Mouse (Mus musculus): ENCODE data around the gene Nfia. TPM values are rescaled to one million over a fixed set of nuclear protein-coding genes. Genes with fewer than 3 reads are reported as not detected.

The Nfia gene
- polyA plus RNA-seq, 1 experiment from 2014 or later = 40.5 TPM

DNA sequence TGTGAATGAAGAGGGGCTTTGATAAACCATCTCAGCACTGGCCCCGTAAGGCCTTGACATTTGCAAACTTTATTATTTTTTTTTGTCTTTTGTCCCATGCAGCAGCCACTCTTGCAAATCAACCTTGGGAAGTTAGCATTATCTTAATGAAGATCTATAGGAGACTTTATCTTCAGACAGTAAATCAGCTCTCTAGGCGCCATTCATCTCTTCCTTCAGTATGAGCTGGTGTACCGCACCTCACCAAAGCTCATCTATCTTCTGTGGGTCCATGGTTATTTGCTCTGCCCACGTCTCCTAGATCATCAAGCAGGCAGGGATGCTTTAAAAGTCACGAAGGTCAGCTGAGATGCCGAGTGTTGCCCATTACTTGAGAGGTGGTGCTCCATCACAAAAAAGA is 89.8 kb downstream of the Nfia start:
- ATAC-seq (no peak), DNase-seq (ENCODE audit: low read depth, low spot score) (no peak)
- ChIA-PET CTCF (interaction anchor here (0.8 kb wide), 1 partner anchor 13 kb away, joined by 3 read pairs; no protein-coding TSS in a partner anchor), POLR2A (no interaction called here)
- no peaks in the 10 kb centered on the region for H3K27me3 ChIP-seq
- TF ChIP-seq CTCF (IDR thresholded peaks at IDR 0.05) = no peak
- in situ Hi-C loops (cut with MboI; ENCODE audit: low pct_unique_long_range_greater_than_20kb) = no loop called here

DNA sequence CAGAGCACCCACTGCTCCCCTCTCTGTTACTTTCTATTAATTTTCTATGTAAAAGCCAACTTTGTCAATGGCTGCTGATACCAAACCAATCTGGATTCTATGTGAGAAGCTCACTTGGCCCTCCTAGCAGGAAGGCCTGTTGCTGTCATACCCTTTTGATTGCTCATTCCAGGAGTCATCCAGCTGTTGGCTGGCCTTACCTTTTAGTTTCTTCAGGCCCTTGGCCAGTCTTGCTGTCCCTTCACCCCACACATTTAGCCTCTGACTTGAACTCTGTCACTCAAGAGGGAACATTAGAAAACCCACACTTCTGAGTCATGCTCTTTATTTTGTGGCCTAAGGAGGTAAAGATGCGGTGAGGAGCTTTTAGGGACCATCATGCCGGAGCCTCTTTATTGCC is 91.7 kb downstream of the Nfia start:
- H3K27me3 ChIP-seq = no peaks in the 10 kb centered on the region
- no peak for TF ChIP-seq CTCF (IDR thresholded peaks at IDR 0.05)
- DNase-seq (ENCODE audit: low read depth, low spot score) (no peak), ATAC-seq (no peak)
- ChIA-PET POLR2A (no interaction called here), CTCF (no interaction called here)
- in situ Hi-C loops (cut with MboI; ENCODE audit: low pct_unique_long_range_greater_than_20kb) = no loop called here

DNA sequence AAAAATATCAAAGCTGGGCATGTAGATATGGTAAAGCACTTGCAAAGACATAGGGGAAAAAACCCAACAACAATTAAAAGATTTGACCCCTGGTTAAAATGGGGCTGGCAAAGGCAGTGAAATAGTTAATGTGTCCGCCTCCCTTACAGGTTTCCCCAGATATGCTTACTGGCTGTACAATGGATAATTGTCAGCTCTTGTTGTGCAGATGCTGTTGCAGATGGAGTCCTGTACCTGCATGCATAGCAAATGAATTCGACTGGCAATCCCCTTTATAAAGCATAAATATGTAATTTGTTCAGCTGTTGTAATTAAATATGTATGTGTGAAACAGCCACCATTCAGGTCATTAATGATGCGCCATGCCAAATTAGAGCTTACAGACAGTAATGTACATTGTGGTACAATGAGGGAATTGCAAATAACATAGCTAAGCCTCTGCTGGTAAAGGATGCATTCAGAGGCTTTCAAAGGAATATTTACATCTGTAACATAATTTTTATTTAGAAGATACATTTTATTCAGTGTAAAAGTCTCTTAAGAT is 92.9 kb downstream of the Nfia start:
- CTCF ChIA-PET = no interaction called here
- DNase-seq (ENCODE audit: low read depth, low spot score) (no peak), ATAC-seq (no peak)
- in situ Hi-C loops (cut with MboI; ENCODE audit: low pct_unique_long_range_greater_than_20kb) = no loop called here
- H3K27me3 ChIP-seq = no peaks in the 10 kb centered on the region
- no peak for TF ChIP-seq CTCF (IDR thresholded peaks at IDR 0.05)
- POLR2A ChIA-PET = no interaction called here

DNA sequence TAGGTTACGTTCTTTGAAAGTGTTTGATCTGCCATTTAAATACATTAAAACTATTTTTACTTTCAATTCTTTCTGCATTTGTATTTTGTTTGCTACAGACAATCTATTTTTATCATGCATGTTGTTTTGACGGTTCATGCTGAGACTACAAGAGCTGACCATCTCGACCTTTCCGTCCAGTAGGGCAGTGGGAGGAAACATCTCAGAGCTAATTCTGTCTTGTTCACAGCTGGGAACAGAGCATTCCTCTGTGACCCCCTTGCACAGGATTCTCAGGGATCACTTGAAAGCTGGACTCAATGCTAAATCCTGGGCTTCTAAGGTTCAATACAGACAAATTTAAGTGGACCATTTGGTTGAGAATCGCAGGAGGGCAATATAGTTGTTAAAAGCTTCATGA is 93.9 kb downstream of the Nfia start:
- no peak for DNase-seq (ENCODE audit: low read depth, low spot score)

DNA sequence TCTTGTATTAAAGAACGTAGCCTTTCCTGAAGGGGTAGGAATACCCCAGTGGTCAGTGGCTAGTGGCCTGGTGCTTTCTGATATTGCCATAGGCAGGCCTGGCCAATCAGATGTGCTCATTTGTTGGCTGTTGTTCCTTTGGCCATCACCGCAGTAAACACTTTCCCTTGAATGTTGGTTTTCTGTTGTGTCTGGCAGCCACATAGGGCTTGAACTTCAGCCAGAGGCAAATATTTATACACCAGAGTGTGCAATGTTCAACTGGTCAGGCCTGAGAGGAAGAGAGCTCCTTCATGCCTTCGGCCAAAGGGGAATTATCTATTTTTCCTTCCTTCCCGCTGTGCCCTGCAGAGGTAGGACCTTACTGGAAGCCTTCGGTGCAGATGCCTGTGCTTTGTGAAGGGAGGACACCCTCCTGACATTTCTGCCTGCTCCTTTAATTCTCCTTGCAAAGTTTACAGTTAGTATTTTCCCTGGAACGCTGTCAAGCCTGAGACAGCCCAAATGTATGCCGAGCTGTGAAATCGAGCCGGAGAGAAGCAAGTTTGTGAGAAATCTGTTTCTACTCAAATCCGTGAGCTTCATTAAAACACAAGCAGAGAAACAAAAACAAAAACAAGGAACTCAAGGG is 95.9 kb downstream of the Nfia start:
- no peak for TF ChIP-seq CTCF (IDR thresholded peaks at IDR 0.05)
- no peaks in the 10 kb centered on the region for H3K27me3 ChIP-seq
- ChIA-PET CTCF (interaction anchor here (1.2 to 1.5 kb wide), 2 partner anchors 19 to 27 kb away, joined by 3 to 4 read pairs; no protein-coding TSS in a partner anchor), POLR2A (interaction anchor here (1.0 to 1.5 kb wide), 4 partner anchors 9 to 89 kb away, joined by 3 to 5 read pairs (median 5); no protein-coding TSS in a partner anchor)
- in situ Hi-C loops (cut with MboI; ENCODE audit: low pct_unique_long_range_greater_than_20kb) = no loop called here
- ATAC-seq (peak; percentile 20), DNase-seq (ENCODE audit: low read depth, low spot score) (no peak)

More for the DNA sequence above, 93.9 kb downstream of the Nfia start:
- CTCF ChIA-PET = no interaction called here
- TF ChIP-seq CTCF (IDR thresholded peaks at IDR 0.05) = no peak
- no peak for ATAC-seq
- in situ Hi-C loops (cut with MboI; ENCODE audit: low pct_unique_long_range_greater_than_20kb) = no loop called here
- H3K27me3 ChIP-seq = no peaks in the 10 kb centered on the region
- POLR2A ChIA-PET = no interaction called here

DNA sequence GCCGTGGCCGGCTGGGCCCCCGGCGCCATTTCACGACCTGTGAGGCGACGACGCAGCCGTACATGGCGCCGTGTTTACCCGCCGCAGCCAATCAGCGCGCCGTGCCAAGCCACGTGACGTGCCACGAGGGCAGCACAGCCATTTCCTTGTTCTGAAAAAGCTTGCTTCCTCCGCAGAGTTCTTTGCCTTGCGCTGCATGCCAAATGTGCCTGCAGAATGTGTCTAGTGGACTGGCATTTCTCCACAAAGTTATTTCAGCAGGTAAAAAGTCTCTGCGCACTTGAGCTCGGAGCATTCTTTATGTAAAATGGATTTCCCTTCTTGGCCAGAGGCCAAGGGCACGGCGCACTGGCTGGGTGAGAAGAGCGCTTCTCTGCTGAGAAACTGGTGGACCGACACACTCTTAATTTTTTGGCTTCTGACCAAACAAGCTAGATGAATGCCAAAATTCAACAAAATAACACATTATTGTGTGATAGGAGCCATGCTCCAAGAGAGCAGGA is 96.5 kb downstream of the Nfia start:
- H3K27me3 ChIP-seq = no peaks in the 10 kb centered on the region
- peak; percentile 80 for ATAC-seq
- POLR2A ChIA-PET = interaction anchor here (1.0 to 1.5 kb wide), 5 partner anchors 8 to 90 kb away, joined by 3 to 5 read pairs (median 5); no protein-coding TSS in a partner anchor
- peak; percentile 85 for DNase-seq (ENCODE audit: low read depth, low spot score)
- in situ Hi-C loops (cut with MboI; ENCODE audit: low pct_unique_long_range_greater_than_20kb) = no loop called here
- CTCF ChIA-PET = interaction anchor here (0.8 to 1.5 kb wide), 3 partner anchors 18 to 92 kb away, joined by 3 to 4 read pairs (median 3); no protein-coding TSS in a partner anchor
- TF ChIP-seq CTCF (IDR thresholded peaks at IDR 0.05) = no peak

DNA sequence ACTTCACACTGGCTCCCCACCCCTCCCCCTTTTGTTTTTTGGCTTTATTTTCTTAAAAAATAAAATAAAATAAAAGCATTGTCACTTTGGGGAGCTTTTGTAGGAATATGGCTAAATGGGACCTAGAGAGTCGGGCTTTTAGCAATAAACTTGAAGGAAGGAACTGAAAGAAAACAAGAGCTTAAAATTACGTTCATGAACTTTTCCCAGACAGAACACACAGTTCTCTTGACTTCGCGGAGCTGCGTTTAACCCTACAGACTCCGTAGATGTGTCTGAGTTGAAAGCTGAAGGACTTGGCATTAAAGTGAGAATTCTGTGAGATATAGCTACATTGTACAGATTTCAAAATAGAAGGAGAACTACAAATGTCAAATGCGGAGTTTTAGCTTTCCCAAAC is 96.9 kb downstream of the Nfia start:
- no peak for TF ChIP-seq CTCF (IDR thresholded peaks at IDR 0.05)
- no peaks in the 10 kb centered on the region for H3K27me3 ChIP-seq
- POLR2A ChIA-PET = interaction anchor here (1.0 to 1.5 kb wide), 4 partner anchors 8 to 90 kb away, joined by 3 to 5 read pairs (median 4); no protein-coding TSS in a partner anchor
- in situ Hi-C loops (cut with MboI; ENCODE audit: low pct_unique_long_range_greater_than_20kb) = no loop called here
- ATAC-seq (no peak), DNase-seq (ENCODE audit: low read depth, low spot score) (no peak)
- CTCF ChIA-PET = interaction anchor here (0.8 to 1.5 kb wide), 2 partner anchors 18 to 93 kb away, joined by 3 to 4 read pairs; no protein-coding TSS in a partner anchor

DNA sequence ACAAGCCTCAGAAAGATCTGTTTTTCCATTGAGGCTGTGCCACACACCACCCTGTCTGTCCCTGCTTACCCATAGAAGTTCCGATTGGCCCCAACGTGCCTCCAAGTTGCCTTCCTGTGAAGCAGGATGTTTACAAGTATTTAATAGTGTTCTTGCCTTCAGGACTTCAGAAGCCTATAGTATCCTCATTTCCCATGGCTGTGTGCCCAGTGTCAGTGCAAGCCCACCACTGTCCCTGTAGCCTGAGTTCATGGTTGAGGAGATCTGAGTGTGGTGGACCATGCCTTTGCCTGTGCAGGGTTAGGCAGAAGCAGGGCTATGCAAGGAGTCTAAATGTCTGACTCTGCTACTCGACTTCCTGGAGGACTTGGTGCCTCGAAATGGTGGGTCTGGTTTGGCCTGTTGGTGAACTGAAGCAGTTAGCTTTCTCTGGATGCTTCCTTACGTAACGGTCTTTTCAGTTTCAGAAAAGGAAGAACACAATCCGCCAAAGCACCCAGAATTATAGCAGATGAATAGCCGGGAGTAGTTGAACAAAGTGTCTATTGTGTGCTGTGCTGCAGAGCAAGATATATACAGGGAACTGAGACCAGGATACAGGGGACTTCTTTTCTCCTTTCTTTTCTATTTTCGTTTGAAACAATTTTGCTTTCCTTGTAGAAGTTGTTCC is 99.4 kb downstream of the Nfia start:
- ChIA-PET POLR2A (no interaction called here), CTCF (no interaction called here)
- no peak for TF ChIP-seq CTCF (IDR thresholded peaks at IDR 0.05)
- ATAC-seq (no peak), DNase-seq (ENCODE audit: low read depth, low spot score) (no peak)
- in situ Hi-C loops (cut with MboI; ENCODE audit: low pct_unique_long_range_greater_than_20kb) = no loop called here
- H3K27me3 ChIP-seq = no peaks in the 10 kb centered on the region

DNA sequence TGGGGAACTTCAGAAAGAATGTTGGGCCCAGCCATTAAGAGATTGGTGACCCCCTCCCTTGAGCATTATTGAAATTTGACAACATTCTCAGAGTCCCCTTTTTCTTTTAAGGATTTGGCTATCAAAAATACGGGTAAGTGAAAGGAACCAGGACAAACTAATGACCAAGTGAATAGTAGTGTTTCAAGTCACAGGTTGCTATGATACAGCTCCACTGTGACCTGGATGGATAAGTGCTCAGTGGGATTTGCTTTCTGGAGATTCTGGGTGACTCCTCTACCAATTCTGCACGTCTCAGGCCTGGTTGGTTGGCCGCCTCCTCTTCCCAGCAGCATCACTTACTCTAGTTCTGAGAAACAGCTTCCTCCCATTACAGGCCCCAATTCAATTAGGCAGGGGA is 102.4 kb downstream of the Nfia start:
- CTCF ChIA-PET = no interaction called here
- POLR2A ChIA-PET = no interaction called here
- in situ Hi-C loops (cut with MboI; ENCODE audit: low pct_unique_long_range_greater_than_20kb) = no loop called here

DNA sequence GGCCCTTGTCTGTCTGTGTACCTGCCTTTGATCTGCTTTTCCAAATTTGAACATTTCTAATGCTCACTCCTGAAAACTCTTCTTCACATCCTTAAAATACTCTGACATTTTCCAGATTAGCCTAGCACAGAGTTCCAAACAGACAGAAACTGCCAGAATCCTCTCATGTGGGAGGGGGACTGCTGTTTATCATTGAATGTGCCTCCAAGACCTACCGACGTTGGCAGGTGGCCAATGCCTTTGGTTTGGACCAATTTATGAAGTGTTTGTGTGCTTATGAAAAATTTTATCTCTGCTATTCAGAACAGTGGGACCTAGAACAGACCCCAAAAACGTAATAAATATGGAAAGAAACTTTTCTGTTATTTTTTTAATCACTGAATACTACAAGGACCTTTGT is 103.4 kb downstream of the Nfia start:
- CTCF ChIA-PET = interaction anchor here (2.9 kb wide), 1 partner anchor 14 kb away, joined by 11 read pairs; no protein-coding TSS in a partner anchor
- no peak for DNase-seq (ENCODE audit: low read depth, low spot score)

More for the DNA sequence above, 102.4 kb downstream of the Nfia start:
- no peak for DNase-seq (ENCODE audit: low read depth, low spot score)
- no peaks in the 10 kb centered on the region for H3K27me3 ChIP-seq
- TF ChIP-seq CTCF (IDR thresholded peaks at IDR 0.05) = no peak
- ATAC-seq = no peak

DNA sequence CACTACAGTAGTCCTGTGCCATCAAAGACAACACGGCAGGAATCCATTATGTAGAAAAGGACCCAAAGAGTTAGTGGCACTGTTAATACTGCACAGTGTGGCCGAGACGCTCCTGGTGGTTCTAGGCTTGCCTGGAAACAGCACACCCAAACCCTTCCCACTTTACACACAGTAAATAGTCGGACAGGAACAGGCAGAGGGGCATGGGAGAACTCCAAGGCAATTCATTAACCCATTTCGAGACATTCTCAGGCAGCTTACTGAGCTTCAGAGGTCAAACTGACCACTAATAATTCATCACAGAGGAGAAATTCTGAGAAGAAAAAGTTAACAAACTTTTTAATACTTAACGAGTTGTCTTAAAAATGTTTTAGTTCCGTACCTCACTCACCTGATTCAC is 107.2 kb downstream of the Nfia start:
- ATAC-seq (no peak), DNase-seq (ENCODE audit: low read depth, low spot score) (no peak)
- TF ChIP-seq CTCF (IDR thresholded peaks at IDR 0.05) = no peak
- in situ Hi-C loops (cut with MboI; ENCODE audit: low pct_unique_long_range_greater_than_20kb) = no loop called here
- ChIA-PET CTCF (no interaction called here), POLR2A (no interaction called here)
- H3K27me3 ChIP-seq = no peaks in the 10 kb centered on the region

More for the DNA sequence above, 103.4 kb downstream of the Nfia start:
- POLR2A ChIA-PET = interaction anchor here (0.6 kb wide), 1 partner anchor 82 kb away, joined by 3 read pairs; no protein-coding TSS in a partner anchor
- no peak for TF ChIP-seq CTCF (IDR thresholded peaks at IDR 0.05)
- in situ Hi-C loops (cut with MboI; ENCODE audit: low pct_unique_long_range_greater_than_20kb) = no loop called here
- no peak for ATAC-seq
- no peaks in the 10 kb centered on the region for H3K27me3 ChIP-seq
